Mouse (Mus musculus) urinary bladder, postnatal 25 days (tissue): ENCODE results near the gene Peli1.

Source experiments
- DNase-seq: peaks from one replicate; pipeline ENCODE4 v3.0.0; 2022; ENCODE audit warnings: low spot score

Gene Peli1

GRCm38 (mm10) chr11:21091067-21091427 is at the start of gene Peli1:
TSS of gene Peli1 (plus strand) at chr11:21091291.
- DNase-seq = peak; percentile 92

- no peak for DNase-seq
Observed at GRCm38 (mm10) chr11:21042590-21042989, 48.5 kb upstream of the Peli1 start.

GRCm38 (mm10) chr11:21046188-21046587 is 44.9 kb upstream of the Peli1 start:
- DNase-seq = no peak

- DNase-seq = no peak
Observed at GRCm38 (mm10) chr11:21047921-21048320, 43.2 kb upstream of the Peli1 start.

- no peak for DNase-seq
Observed at GRCm38 (mm10) chr11:21051716-21052115, 39.4 kb upstream of the Peli1 start.

GRCm38 (mm10) chr11:21054587-21054986 is 36.5 kb upstream of the Peli1 start:
- no peak for DNase-seq

GRCm38 (mm10) chr11:21056109-21056850 is 34.8 kb upstream of the Peli1 start:
- DNase-seq = no peak

- no peak for DNase-seq
Observed at GRCm38 (mm10) chr11:21057511-21058414, 33.3 kb upstream of the Peli1 start.

- DNase-seq = no peak
Observed at GRCm38 (mm10) chr11:21058415-21058781, 32.7 kb upstream of the Peli1 start.

- DNase-seq = no peak
Observed at GRCm38 (mm10) chr11:21060386-21061074, 30.6 kb upstream of the Peli1 start.

GRCm38 (mm10) chr11:21061075-21061403 is 30.1 kb upstream of the Peli1 start:
- DNase-seq = no peak

GRCm38 (mm10) chr11:21061431-21061830 is 29.7 kb upstream of the Peli1 start:
- no peak for DNase-seq

GRCm38 (mm10) chr11:21062071-21062470 is 29.0 kb upstream of the Peli1 start:
- no peak for DNase-seq

GRCm38 (mm10) chr11:21063271-21063670 is 27.8 kb upstream of the Peli1 start:
- DNase-seq = no peak

- no peak for DNase-seq
Observed at GRCm38 (mm10) chr11:21079400-21079799, 11.7 kb upstream of the Peli1 start.

GRCm38 (mm10) chr11:21079851-21080362 is 11.2 kb upstream of the Peli1 start:
- DNase-seq = no peak

- DNase-seq = no peak
Observed at GRCm38 (mm10) chr11:21081169-21081568, 9.9 kb upstream of the Peli1 start.

- no peak for DNase-seq
Observed at GRCm38 (mm10) chr11:21082711-21083110, 8.4 kb upstream of the Peli1 start.

GRCm38 (mm10) chr11:21088356-21088755 is 2.7 kb upstream of the Peli1 start:
- no peak for DNase-seq

- DNase-seq = no peak
Observed at GRCm38 (mm10) chr11:21089571-21089970, 1.5 kb upstream of the Peli1 start.

- DNase-seq = peak; percentile 57
Observed at GRCm38 (mm10) chr11:21091428-21092405, 626 bp downstream of the Peli1 start.
